Mouse (Mus musculus) cerebellum, postnatal 10 days (tissue): ENCODE data around the gene Cgref1.

Experiments used
- DNase-seq, 2 experiments: peaks; one replicate each; pipeline ENCODE4 v3.0.0; 2021; ENCODE audit warnings: mixed read lengths in 2 of 2

Gene Cgref1

DNA sequence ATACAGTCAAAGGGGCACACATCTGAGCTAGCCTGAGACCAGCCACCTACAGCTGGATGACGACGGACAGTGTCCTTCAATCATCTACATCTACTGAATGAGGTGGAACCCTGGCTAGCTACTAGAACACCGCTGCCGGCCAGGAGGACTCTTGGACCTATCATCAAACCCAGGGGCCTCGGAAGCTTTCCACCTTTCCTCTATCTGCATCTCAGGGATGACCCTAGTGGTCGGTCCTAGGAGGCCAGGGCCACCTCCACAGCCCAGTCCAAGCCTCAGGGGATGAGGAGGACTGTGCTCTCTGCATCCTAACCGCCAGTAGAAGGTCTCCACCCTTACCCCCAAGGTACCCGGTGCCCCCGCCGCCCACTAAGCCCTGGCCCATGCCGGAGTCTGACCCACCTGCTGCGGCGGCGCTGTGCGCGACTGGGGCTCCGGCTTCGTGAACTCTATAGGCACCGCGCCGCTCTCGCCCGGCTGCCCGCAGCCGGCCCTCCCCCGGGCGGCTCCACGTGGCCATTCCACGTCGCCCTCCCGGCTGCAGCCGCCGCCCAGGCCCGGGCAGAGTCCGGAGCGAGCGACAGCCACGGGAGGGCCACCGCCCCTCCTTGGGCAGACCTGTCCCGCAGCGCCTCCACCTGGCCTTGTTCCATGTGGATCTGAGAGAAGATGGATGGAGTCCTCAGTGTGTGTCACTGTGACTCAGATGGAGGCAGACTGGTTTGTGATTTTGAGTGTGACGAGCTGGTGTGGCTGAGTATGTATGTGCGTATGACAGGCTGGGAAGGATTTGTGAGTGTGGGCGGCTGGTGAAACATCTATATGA, at the start of gene Cgref1:
TSS of gene Cgref1 (minus strand) at position 636 of the 826 bp plus-strand sequence.
- DNase-seq = peak; percentile 82 to 83

DNA sequence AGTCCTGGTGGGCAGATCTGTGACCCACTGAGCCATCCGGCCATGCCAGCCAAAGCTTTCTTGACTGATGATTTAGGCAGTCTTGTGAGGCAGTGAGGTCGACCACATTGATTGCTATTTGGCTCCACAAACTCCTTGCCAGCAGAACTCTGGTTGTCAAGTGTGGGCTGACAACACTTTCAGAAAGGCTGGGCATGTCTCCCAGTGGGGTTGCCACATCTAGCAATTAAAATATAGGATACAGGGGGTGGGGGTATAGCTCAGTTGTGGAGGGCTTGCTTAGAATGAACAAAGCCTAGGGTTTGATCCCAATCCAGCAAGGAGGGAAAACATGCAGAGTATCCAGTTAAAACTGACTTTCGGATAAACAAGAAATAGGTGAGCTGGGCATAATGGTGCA, 48.7 kb upstream of the Cgref1 start:
- no peak for DNase-seq

DNA sequence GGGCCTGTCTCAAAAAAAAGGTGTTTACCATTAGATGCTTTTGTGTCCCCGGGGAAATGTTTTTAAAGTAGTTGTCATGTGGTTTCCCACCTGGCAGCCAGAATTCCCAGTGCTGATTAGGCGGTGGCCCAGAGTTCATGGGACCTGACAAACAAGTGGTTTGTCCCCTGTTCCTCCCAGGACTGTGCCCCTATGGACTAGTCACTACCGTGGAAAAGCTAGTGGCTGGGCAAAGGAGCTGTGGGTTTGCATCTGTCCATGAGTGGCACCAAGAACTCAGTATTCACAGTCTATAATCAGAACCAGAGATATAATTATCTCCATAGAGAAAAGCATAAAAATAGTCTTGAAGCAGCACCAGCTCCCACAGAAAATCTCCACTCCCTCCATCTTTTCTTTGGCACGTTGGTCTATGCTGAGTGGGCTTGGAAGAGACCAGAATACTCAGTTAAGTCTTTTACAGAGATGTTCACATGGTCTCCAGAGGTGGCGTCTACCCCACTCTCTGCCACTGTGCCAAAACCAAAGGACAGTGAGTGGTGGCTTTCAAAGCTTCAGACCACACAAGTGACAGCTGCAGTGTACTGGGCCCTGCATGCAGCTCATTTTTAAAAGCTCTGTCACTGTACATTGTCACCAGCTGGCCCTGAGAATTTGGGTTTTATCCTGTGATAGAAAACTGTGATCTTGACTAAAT, 47.7 kb upstream of the Cgref1 start:
- no peak for DNase-seq

DNA sequence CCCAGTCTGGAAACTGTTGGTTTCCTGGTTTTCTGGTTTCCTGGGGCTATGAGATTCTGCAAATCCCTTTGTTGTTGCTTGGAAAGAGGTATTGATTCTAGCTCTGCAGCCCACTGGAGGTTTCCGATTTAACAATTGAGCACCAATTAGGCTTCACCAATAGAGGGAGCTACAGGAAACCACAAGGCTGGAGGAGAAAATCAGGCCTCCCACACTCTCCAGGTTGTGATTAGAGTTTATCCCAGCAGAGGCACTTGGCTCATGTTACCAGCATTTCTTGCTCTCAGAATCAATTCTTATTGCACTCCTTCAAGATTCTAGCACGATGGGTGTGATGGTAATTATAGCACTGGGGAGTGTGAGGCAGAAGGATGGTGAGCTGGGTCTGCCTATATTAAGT, 37.0 kb upstream of the Cgref1 start:
- peak; percentile 26 to 57 for DNase-seq

DNA sequence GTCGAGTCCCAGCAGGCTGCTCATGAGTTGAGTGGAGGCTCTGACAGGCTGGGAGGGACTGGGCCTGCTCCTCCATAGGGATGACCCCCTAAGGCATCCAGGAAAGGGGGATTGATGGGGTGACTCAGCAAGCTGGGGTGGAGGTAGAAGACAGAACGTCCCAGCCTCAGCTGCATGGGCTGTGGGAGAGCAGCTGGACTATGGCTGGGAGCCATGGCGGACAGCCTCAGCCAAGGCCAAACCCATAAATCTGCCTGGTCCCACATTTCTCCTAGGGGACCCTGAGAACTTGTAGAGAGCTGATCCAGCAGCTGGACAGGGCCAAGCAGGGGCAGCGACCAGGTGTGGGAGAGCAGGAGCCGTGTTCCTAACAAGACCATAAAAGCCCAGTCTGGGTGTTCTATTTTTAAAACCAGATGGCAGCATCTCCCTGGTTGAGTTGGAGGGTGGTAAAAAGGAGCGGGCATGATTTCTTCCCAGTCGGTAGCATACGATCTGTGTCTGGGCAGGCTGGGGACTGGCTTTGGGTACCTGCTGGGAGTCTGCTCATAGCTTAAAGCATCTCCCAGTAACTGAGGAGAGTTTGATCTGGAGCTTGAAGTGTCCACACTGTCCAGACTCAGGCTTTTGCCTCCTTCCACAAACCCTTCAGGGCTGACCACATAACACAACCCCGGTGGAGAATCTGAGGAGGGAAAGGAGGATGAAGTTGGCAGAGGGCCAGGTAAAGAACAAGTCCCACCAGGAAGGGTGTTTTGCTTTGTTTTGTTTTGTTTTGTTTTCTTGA, 29.7 kb upstream of the Cgref1 start:
- peak; percentile 49 to 52 for DNase-seq

DNA sequence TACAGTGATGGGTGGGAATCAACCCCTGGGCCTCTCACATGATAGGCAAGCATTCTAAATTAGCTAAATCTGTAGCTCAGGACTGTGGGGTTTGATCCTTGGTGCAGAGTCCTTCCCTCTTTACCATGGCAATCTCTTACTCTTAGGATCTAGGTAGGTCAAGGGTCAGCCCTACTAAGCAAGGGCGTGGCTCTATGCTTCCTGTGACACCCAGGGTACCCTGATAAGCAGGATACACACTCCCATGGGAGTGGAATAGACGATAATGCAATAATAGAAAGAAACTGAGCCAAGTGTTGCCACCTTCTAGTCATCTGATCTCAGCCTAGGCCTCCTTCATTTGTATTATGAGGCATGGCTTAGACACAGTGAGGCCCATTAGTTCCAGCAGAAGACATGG, 24.0 kb upstream of the Cgref1 start:
- DNase-seq = no peak

DNA sequence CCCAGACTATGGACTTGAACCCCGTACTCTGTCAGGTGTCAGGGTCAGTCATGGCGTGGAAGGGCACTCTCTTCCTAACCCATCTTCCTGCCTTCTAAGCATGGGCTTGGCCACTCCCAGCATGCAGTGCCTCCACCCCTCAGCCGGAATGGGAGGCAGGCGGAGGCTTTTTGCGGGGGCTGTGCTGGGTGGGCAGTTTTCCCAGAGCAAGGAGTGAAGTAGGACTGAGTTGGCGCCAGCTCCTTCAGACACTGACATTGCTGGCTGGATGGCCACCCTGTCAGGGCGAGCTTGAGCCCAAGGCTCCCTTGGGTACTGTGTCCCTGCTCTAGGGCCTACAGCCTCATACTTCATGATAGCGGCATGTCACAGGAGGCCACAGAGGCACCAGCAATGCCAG, 23.0 kb upstream of the Cgref1 start, which contains the start of gene Tcf23:
TSS of gene Tcf23 (plus strand) at position 247 of the 400 bp plus-strand sequence.
- DNase-seq = peak in 1 of 2 experiments; percentile 45

DNA sequence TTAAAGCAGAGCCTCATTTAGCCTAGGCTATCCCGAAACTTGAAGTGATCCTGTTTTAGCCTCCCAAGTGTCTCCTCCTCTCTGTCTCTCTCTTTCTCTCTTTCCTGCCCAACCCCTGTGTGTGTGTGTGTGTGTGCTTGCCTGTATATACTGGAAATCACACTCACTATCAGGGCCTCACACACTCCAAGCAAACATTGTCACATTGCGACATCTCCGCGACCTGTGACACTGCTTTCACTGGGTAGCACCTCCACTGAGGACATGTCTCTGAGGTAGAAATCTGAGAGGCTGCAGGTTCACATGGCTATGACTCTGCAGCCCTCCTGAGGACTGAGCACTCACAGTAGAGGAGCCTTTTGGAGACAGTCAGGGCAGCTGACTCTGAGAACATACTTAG, 20.8 kb upstream of the Cgref1 start:
- DNase-seq = no peak

DNA sequence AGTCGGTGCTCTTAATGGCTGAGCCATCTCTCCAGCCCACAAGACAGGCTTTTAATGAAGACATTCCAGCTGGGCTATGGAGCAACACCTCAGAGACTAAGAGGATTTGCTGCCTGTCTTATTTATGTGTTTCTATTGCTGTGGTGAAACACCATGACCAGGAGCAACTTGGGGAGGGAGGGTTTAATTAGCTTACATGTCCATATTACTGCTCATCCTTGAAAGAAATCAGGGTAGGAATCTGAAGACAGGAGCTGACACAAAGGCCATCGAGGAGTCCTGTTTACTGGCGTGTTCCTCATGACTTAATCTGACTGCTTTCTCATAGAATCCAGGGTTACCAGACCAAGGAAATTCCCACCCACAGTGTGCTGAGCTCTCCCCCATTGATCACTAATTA, 18.5 kb upstream of the Cgref1 start:
- no peak for DNase-seq

DNA sequence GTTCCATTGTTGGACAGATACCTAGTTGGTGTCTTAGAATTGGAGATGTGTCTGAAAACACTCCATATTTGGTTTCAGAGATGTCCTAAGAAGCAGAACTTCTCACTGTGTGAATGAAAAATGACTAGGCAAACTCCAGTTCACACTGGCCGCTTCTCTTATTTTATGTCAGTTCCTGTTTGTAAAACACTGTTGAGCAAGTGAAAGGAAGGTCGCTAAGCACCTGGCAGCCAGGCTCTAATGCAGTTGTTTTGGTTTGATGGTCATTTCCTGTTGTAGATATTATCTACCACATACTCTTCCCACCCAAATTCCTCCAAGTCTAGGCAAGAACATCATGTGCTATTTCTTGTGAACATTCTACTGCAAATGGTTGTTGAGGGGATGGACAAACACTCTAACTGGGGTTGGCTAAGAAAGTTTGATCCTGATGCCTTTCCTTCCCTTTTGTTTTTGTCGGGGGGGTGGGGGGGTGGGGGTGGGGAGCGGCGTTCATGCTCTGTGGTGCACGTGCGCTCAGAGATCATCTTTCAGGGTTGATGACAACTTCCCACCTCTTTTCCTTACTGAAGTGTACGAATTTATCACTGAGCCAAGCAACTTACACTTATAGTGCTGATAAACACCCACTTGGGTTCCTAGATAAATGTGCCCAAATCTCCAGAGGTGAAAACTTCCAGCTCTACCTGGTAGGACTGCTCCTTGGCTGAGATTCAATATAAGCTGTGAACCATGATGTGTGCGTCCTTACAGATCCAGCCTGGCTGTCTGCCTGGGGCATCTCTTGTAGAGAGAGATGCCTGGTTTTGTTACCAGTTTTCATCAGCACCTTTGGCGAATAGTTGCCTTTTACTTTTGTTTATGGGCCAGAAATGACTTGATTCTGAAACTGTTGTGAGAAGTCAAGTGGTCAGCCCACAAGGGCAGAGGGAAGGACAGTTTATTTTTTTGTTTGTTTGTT, 16.4 kb upstream of the Cgref1 start:
- DNase-seq = no peak

DNA sequence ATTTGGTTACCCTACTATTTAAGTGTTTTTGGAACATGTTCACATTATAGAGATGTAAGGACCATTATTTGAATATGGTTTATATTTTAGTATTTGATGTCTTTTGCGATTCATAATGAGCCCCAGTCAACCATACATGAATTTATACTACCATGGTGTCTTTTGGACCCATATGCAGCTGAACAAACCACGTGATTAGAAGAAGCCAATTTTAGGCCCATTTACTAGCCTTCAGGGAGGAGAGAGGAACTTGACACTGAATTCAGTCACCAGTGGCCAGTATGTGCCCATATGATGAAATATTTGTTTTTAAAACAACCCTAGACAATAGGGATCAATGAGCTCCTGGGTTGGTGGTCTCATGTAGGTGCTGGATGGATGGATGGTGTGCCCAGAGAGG, 15.4 kb upstream of the Cgref1 start:
- no peak for DNase-seq

DNA sequence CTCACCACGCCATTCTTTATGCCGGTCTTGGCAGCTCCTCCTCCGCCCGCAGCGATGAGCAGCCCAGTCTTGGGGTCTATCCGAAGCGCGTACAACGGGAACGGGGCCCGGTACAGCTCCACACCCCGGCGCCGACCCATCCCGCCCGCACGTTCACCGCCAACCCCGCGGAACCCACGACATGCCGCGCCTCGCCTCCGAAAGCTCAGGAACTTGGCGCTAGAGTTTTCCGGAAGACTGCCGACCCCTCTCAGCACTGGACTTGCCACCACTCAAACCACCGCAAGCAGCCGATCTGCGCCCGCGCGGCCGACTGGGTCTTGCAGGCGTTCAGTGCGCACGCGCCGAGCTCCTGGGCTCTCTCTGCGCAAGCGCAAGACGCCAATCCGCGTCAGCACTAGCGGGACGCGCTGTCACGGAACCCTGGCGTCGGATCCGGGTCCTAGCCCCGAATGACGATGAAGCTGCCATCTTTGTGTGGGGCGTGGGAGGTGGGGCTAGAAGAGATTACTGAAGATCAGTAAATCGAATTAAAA, 14.6 kb upstream of the Cgref1 start, which contains the start of gene Preb:
TSS of gene Preb (minus strand) at position 396 of the 536 bp plus-strand sequence.
- peak; percentile 99 for DNase-seq

DNA sequence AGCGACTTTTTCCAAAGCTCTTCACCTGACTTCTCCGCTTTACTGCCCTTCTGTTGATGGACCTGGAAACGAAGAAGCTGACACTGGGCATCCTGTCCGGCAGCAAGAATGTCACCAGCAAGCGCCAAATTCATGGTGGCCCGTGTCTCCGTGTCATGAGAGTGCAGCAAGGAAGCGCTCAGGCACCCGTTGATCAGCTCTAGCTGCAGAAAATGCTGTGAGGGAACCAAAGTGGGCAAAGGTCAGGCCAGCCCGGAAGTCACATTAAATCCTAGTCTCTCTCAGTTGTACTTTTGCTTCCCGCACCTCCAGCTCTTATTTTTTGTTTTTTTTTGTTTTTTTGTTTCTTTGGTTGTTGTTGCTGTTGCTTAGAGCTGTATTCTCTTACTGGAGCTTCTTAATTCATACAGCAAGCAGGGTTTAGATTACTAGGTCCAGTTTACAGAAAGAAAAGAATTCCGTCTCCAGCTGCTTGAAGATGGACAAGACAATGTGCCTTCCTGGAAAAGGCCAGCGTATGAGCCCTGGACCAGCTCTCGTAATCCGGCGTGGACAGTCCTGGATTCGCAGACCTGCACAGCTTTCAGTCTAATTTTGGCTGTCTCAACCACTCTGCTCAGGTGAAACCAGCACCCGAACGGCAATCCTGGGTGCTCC, 13.9 kb upstream of the Cgref1 start:
- no peak for DNase-seq

DNA sequence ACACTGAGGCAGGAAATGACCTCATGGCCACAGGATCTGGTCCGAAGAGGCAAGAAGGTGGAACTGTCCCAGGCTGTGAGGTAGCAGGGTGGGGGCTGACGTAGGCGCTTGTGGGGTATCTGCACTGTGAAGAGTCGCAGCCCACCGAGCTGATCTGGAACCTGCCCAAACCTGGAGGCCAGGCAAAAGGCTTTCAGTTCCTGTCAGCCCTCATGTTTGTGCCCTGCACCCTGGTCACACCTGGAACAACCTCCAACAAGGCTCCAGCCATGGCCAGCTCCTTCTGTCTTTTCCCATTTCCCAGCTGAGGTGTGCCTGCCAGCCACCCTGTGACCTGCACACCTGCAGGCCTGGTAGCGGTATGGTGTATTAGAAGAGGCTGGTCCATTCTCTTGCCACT, 12.5 kb upstream of the Cgref1 start:
- no peak for DNase-seq

DNA sequence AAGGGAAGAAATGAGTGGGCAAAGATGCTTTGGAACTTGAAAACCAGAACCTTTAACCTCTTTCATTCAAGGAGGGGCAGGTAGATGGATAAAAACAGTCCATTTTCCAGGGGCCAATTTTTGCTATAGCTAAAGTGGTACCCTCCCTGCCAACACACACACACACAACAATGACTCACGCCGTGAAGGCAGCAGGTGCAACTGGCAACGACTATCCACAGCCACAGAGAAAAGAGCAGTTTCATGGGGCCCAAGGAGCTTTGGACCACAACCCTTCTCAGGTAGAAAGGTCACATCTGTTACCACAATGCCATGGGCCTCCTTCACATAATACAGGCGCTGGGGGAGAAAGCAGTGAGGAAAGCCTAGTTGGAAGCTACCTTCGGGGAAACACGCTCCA, 10.4 kb upstream of the Cgref1 start:
- no peak for DNase-seq

DNA sequence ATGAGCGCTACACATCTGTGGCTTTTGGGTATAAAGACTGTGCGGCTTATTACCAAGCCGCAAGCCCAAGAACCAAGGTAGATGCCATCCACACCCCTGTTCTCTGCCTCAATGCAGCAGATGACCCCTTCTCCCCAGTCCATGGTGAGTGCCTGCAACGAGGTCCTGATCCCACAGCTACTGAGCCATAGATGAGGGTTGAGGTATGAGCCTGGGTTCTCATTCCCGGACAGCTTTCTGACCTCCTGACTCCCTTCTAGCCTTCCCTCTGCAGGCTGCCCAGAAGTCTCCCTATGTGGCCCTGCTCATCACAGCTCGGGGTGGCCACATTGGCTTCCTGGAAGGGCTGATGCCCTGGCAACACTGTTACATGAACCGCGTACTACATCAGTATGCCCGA, 9.2 kb upstream of the Cgref1 start:
- no peak for DNase-seq

DNA sequence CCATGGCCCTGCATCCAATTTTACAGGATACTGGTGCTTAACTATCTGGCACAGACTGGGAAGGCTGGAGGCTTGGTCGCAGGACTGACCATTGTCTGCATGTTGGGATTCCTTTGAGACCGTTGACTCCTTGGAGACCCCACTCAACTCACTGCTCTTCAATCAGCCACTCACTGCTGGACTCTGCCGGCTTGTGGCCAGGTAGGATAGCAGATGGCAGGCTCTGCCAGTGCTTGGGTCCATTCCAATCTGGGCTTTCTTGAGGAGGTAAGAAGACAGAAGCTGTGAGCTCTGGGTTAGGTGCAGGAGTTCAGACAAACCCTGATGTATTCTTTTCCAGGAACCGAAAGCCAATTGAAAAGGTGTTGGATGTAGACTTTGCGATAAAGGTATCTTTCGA, 8.7 kb upstream of the Cgref1 start:
- peak; percentile 81 to 82 for DNase-seq

DNA sequence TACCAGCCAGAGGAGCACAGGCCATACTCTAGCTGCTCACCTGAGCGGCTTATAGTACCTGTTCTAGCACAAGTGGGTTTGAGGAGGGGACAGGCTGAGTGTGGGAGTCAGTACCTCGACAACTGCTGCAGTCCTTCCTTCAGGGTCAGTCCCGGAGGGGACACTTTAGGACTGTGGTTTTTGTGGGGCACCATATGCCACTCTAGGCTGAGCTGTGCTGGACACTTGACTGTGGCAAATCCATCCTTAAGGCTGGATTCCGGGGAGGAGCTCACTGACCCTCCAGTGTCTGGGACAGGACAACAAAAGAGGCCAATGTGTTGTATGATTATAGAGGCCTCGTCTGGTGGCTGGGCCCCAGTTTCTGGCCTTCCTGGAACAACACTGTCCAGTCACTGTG, 7.2 kb upstream of the Cgref1 start:
- DNase-seq = no peak

DNA sequence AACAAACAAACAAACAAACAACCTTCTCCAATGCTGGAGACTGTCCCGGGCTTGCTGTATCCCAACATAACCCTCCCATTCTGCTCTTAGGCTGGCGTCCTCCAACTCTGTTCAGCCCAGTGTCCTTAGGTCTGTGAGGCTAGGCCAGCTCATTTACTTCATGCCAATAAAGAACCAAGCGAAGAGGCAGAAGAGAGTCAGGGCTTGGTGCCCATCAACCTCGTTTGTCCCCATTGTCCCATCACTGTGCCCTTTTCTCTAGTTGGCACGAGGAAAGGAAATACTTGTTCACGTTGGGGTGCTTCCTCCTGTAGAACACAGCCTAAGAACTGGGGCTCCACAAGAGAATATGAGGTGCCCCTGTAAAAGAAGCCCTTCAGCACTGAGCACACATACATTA, 6.3 kb upstream of the Cgref1 start:
- peak in 1 of 2 experiments; percentile 29 for DNase-seq

DNA sequence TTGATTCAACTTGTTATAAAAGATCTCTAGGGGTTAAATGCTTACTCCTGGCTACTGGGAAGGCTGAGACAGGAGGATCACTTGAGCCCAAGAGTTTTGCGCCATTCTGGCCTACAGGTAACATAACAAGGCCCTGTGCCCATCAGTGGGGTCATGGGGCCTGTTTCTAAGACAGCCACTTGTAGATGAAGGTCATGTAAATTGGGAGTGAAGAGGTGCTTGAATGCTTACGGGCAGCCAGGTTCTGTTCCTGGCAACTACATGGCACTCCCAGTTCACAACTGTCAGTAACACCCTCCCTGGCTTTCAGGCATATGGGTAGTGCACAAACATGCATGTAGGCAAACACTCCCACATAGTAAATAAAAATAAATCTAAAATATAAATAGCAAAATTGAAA, 5.5 kb upstream of the Cgref1 start:
- no peak for DNase-seq

DNA sequence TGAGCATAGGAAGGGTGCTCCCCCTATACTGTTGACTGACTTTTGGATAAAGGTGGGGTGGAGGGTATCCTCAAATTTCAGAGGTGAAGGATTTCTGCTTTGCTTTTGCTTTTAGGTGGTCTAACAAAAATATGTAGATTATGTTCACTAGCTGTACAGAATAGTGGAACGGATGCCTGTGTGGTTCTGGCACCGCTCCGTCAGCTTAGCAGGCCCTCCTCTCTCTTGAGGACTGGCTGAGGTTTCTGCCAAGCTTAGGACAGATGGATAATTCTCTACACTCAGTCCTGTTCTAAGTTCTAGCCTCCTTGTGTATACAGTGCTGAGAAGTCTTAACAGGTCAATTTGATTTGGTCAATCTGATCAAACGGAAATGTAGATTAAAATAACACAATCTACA, 5.1 kb upstream of the Cgref1 start:
- peak; percentile 52 to 63 for DNase-seq
